Mouse (Mus musculus) urinary bladder, adult 2 months (tissue): ENCODE measurements around the gene Cetn3. TPM values are rescaled to one million over a fixed set of nuclear protein-coding genes. Genes with fewer than 3 reads are reported as not detected.

ENCODE experiments used
- DNase-seq: peaks from one replicate; pipeline ENCODE4 v3.0.0; 2022; ENCODE audit warnings: low spot score
- polyA plus RNA-seq: library from polyadenylated mRNA; depleted of rRNA; stranded (reverse); fragments of >200 nt; gene quantifications from 2 replicates; pipeline ENCODE4 v1.2.3, GENCODE M21; 2012; rRNA removed

Cetn3 gene
- polyA plus RNA-seq = 133 and 143 TPM in 2 replicates

DNA sequence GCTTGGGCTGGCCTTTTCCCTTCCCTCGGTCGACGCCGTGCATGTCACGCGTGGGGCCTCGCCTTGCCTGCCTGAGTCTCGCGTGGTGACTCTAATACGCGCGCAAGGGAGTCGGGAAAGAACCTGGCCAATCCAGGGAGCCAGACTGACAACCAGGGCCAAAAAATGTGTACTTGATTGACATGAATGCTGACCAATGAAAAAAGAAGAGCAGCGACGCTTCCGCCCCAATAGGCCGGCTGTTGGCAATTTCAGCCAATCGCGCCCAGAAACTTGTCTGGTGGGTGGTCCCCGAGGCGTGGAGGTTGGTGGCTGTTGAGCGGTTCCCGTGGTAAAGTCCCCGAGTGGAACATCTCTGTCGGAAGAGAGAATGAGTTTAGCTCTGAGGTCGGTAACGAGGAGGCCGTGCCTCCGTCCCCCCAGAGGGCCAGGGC, at the start of gene Cetn3:
Gene Cetn3, plus strand, starts transcription at position 107 of the 434 bp plus-strand sequence.
- DNase-seq = no peak

DNA sequence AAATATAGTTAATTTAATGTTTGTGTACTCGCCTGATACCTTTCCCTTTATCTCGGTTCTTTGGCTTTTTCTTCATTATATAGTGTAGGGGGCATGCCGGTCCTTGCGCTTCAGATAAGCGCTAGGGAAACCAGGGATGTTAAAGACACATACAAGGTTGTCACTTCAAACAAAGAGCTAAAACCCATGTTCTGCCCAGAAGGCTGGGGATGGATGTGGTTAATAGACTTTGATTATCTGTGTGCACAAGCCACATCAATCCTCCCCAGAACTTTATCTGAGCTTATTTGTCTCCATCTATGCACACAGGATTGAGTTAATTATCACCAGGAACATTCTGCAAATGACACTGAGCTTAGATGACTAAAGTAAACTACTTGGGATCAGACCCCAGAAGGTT, 46.3 kb upstream of the Cetn3 start:
- DNase-seq = no peak

DNA sequence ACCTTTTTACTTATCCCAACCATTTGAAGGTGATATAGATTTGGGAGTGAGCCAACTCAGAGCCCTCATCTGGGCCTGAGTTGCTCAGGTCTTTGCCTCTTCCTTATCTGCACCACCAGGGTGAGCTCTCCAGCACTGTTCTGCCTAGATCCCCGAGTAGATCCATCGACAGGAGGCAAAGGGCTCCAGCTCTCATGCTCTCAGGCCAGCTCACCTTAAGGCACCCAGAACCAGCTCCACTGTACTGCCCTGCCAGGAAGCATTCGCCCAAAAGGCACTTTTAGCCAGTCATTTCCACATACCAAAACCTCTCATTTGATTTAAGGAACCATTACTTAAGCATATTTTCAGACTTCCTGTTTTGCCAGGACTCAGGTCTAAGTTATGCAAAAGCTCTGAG, 42.0 kb upstream of the Cetn3 start:
- DNase-seq = no peak

DNA sequence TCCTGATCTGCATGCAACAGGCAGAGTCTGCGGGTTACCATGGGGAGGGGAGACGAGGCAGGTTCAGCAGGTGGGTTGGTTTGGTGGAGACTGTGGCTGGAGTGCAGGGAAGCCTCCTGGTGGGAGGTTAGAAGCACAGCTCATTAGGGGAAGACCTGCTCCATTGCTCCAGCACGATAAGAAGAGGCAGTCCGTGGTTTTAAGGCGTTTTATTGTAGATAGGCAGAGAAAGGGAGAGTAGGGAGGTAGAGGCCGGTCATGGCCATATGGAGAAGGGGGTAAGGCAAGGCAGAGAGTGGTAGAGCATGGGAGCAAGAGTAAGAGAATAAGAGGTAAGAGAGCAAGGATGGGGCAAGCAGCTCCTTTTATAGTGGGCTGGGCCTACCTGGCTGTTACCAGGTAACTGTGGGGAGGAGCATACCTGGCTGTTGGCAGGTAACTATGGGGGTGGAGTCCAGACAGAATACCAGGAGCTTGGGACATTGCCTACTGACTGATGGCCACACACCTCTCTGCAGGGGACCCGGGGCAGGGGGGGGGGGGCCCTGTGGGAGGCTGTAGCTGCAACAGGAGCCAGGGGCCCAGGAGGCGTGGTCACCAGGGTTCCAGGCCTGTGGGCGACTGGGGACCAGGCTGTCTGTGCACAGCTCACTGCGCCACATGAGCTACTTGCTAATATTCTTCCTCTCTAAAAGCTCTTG, 39.3 kb upstream of the Cetn3 start:
- DNase-seq = no peak

DNA sequence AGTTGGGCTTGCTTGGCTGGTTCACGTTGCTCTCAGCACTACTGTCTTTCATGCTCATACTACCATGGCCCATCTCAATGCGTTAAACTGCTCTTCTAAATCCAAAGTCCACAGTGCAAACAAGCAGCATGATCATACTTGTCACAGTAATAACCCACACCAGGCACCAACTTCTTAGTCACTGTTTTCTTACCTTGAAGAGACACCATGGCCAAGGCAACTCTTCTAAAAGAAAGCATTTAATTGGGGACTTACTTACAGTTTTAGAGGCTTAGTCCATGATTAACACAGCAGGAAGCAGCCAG, 38.8 kb upstream of the Cetn3 start:
- DNase-seq = no peak

DNA sequence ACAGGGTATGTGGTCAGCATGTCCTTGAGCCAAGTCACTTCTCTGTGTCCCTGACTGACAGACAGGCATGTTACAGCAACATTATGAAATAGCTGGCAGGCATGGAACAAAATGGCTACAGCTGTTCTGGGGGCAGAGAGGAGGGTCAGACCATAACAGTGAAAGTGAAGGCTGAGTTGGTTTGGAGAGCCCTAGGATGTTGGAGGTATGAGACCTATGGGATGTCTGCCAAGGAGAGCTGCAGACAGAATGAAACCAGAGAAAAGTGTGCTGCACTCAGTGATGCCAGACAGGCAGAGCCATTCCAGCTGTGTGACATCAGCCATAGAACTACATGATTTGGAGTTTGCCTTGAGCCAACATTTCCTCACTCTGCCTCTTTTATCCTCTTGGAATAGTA, 28.0 kb upstream of the Cetn3 start:
- DNase-seq = no peak

DNA sequence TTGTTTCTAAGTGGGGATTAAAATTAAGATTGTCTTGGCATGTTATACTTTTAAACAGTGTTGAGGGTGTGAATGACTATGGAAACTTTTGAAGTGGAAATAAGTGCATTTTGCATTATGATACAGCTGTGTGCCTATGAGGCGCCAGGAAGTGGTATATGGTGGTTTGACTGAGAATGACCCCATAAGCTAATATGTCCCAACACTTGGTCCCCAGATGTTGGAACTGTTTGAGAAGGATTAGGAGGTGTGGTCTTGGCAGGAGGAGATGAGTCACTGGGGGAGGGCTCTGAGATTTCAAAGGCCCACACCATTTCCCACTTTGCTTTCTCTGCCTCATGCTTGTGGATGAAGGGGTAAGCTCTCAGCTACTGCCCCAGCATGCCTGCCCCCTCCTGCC, 27.6 kb upstream of the Cetn3 start:
- DNase-seq = no peak

DNA sequence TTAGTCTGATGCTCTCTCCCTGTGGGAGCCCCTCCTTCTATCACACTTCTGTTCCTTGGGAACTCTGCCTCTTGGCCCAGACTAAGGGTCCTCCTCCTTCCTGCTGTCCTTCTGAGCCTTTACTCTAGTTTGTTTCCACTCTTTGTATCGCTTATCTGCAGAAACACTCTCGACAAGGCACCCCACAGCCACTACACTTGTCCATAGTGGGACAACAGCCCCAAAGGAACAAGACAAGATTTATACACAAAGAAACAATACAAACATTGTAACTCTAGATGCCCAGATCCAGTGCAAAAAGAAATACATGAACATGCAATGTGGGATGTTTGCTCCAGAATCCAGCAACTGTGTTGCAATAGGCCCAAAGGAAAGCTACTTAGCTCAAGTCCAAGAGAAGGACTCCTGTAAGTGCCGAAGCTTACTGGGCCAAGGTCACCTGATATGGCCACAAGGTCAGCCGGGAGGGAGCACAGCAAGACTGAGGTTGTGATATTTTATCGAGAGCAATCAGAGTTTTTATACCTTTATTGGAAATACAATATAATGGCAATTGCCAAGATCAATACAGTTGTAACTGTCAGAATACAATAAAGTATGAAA, 25.7 kb upstream of the Cetn3 start:
- no peak for DNase-seq

DNA sequence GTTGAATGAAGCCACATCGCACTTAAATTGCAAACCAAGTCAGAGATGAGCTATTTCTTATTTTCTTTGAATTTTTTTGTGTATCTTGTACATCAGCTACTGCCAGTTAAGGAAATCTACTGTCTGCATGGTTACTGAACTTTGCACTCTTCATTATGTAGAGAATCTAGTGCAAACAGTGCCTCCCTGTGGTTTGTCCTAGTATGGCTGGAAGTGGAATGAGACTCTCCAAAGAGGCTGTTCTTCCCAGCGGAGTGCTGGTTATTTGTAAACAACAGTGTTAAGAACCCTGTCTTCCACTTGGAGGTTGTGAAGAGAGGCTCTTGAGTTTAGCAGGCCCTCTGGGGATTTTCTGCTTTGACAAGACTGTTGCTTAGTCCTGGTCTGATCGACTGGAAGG, 22.5 kb upstream of the Cetn3 start:
- no peak for DNase-seq

DNA sequence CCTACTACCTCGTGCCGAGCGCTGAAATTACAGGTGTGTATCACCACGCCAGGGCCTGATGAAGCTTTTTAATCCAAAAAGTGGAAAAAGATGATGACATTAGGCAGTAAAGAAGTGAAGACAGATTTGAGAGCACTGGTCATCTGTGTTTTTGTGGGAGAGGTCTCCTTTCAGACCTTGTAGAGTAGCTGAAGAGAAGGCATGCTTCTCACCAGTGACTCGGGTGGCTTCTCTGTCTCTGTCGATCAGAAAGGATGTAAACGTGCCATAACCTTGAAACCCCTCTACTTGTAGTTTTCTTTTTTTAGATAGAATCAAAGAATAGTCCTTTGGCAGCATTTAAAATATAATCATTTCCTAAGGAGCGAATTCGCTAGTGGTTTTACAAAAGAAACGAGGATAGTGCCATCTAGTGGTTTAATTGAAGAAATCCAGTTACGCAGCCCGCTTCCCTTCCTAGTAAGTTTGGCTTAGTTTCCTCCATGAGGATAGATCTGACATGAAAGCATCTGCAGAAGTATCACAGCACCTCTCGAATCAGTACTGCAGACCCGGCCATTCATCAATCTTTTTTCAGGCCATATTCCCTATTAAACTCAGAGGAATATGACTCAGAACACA, 21.2 kb upstream of the Cetn3 start:
- DNase-seq = no peak

DNA sequence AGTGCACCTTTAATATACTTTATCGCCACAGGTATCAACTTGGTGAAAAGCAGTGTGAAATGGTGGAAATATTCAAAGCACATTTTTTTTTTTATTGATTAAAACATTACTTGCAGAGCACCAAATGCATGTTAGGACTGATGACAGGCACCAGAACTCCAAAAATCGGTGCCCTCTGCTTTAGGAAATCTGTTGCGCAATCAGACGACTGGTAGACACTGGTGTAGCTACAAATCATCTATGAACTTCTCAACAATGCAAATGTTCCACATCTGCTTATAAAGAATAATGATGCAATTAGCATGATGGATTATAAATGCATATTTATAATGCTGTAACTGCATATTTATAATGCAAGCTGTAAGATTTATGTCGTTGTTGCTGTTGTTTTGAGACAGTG, 18.7 kb upstream of the Cetn3 start:
- DNase-seq = no peak

DNA sequence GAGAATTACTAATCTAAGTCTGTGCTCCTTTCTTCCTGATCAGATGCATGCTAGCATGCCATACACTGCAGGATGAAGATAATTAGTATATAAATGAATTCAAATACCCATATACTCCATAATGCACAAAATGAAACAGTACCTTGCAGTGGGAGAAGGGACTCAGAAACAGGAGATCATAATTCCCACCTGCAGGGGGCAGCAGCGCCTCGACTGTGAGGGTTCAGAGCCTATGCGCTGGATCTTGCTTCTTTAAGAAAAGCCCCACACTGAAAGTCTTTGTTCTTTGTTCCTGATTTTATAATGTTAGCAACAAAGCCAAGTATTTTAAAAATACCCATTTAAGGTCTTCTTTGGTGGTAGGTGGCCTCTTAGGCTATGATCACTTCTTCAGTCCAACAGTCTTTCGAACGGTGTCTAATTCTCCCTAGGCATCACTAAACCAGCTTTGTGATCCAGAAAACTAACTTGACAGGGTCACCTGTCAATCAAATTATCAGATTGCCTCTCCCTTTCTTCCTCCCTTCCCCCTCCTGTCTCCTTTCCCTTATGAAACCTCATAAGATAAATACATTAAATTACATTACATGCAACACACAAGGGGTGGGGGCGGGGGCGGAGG, 15.7 kb upstream of the Cetn3 start:
- peak; percentile 30 for DNase-seq

DNA sequence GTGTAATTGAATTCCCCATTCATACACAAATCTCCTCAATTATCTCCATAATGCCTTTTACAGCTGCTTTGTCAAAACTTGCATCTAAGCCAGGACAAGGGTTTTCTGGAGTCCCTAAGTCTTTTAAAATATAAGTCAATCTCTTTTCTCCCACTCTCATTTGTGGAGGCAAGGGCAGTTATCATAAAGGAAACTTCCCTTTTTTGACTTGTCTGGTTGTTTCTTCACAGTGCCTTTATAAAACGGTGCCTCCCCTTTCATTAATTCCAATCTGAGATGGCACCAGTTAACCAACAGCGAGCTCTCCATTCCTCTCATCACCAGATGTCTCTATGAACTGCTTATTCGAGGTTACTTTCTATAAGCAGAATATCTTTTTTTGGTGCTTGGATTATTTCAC, 6.7 kb upstream of the Cetn3 start:
- no peak for DNase-seq

DNA sequence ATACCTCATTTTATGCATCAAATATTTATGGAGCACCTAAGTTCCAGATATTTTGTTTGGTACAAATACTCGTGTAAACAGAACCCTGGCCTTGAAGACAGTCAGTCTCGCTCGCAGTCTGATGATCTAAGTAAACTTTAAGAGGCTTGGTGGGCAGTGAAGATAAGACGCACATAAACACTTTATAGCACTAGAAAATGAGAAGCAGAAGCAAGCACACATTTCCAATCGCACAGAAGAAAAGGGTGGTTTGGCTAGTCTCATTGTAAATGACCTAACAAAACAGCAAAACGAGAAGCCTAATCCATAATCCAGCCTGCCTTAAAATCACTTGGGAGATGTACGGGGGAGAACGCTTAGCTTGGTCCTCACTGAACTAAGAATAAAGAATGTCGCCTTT, 402 bp upstream of the Cetn3 start:
- DNase-seq = no peak

DNA sequence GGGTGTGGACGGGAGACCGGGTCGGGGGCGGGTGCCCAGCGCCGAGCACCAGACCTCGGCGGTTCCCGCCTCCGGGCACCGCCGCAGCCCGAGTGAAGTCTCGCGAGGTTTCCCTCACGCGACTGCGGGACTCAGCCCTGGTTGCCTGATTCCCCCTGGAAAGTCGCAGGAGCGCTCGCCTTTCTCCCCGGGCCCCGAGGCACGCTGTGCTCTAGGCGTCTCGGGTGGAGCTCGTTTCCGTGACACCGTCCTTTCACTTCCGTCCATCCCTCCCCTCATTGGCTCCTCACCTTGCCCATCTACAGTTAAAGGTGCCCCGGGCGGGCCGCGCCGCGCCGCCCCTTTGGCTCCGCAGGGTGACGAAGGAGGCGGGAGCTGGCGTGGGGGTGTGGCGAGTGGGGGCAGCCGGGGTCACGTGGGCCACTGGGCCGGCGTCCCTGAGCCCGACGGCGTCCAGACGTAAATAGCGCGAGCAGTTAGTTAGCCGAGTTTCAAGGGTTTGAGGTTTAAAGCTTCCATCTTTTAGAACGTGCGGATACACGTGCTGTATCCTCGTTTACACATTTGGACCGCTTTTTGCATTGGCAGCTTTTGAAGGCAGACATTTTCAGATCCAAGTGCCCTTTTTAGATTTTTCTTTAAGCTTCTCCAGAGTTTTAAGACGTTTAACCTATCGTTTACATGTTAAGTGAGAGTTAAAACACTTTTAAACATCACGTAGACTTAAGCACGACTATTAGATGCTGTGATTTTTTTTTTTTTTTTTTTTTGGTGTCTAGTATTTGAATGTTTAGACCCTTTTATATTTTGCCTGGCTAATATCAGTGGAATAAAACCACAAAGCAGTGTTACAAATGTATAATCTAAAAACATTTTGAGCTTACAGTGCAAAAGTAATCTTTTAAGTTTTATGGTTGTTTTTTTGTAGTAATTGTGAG, 797 bp downstream of the Cetn3 start:
- peak; percentile 87 for DNase-seq

DNA sequence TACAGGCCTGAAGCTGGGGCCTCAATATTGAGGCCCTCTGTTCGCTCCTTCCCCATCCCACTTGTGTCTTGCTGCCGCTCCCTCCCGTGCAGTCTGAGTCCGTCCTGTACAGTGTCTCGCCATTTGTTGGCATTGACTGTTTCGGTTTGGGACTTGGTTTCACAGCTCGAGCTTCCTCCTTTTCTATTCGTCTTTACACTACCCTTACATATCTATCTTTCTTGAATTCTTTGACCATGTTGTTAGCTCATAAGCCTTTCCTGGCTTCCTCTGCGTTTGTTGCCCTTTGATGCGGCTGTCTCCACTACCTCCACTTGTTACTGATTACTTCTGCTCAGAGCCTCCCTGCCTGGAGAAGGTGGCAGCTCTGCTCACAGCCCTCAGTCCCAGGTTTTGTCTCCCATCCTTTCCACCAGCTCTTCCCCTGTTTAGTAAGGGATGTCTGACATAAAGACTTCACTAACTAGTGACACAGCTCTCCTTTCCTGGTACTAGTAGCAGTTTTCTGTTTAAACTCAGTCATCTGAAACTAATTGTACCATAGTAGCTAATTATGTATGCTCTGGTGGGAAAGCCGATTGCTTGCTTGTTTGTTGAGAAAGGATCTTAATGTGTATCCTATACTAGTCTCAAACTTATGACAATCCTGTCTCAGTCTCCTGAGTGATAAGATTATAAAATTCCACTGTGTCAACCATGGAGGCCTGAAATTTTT, 3.0 kb downstream of the Cetn3 start:
- no peak for DNase-seq

DNA sequence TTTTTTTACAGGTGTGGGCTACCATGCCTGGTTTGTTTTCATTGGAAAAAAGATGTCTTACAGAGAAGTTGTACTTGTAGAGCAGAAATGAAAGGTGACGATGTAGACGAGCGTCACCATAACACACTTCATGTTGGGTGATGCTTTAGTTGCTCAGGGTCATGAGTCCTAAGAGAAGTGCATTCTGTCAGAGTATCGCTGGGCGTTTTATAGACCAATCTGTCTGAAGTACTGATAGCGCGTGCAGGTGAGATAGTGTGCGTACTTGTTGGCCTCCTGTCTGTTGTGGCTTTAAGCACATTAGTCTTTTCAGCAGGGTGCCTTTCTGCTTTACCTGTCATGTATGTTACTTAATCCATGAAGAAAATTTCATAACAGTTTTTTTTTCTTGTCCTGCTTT, 7.3 kb downstream of the Cetn3 start:
- DNase-seq = no peak

DNA sequence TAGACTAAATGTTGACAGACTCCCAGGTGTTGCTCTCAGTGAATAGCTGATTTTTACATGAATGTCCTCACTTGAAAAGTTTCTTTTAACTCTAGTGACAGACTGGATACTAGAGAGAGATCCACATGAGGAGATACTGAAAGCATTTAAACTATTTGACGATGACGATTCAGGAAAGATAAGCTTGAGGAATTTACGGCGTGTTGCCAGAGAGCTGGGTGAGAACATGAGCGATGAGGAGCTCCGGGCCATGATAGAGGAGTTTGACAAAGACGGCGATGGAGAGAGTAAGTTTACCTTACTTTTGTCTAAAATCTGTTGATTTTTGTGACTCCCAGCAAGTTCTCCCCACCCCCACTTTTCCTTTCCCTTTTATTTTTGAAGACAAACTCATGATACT, 9.0 kb downstream of the Cetn3 start:
- DNase-seq = no peak

DNA sequence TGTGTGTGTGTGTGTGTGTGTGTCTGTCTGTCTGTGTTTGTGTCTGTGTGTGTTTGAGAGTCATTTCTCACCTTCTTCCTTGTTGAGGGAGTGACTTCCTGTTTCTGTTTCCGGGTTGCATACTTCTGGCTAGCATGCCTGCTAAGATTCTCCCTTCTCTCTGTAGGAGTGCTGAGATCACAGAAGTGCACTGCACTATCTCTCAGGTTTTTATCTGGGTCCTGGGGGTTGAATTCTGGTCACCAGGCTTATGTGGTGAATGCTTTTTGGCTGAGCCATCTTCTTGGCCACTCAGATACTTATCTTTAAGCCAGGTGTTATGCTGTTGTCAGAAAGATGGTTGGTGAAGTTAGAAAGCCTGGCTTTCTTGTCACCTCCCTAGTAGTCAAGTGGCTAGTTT, 11.0 kb downstream of the Cetn3 start:
- no peak for DNase-seq

DNA sequence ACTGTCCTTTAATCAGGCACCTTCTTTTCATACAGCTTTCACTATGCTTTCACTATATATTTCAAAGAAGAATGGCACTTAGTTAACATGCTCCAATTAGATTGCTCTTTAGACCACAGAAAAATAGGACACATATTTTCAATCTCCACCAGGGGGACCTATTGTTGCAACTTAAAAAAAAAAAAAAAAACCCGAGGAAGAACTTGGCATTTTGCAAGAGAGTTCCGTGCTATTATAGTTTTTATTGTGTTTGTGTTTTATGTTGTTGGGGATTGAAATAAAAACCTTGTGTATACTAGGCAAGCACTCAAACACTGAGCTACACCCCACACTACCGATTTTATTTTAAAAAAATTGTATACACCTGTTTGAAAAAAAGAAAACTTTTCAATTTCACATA, 18.2 kb downstream of the Cetn3 start:
- DNase-seq = no peak

DNA sequence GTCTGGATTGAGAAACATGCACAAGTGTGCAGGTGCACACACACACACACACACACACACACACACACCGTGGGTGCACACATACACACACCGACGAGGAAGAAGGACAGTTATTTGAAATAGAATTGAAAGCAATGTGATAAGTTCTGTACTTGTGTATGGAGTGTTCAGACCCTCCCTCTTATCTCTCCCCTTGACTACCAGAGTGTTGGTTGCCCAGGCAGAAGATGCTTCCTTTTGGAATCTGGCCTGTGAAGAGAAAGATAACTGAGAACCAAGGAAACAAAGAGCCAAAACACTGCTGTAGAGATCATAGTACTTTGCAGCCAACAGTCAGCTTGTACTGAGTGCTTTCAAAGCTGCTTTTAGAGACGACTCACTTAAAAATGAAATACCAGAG, 20.8 kb downstream of the Cetn3 start:
- no peak for DNase-seq
